Mouse (Mus musculus) intestine, postnatal 0 days (tissue): Measurements from ENCODE around the gene Hic1. TPM values are rescaled to one million over a fixed set of nuclear protein-coding genes. Genes with fewer than 3 reads are reported as not detected.
"Not testable (repeated sequence)": the region's sequence is repeated elsewhere in the genome, so short reads cannot be mapped to it uniquely, and the experiment has no call there.

Experiments
- ATAC-seq: fragments of 200-750 bp; cut with Nextera tagmentation; 2 replicates; pipeline ENCODE4 v1.8.0; 2017; ENCODE audit warnings: mild to moderate bottlenecking, moderate TSS enrichment, moderate library complexity
- H3K27ac ChIP-seq: fragments of 300-500 bp; sonication (generic); 2 replicates; pipeline ENCODE4 v1.5.1; 2014; ENCODE audit warnings: mild to moderate bottlenecking, low read depth, low read length, moderate library complexity
- H3K27me3 ChIP-seq: fragments of 300-500 bp; sonication (generic); replicated peaks from 2 replicates; pipeline ENCODE4 v1.6.1; 2014; ENCODE audit warnings: low read length, mixed read lengths; ENCODE audit not compliant: control insufficient read depth, insufficient read depth
- H3K36me3 ChIP-seq: fragments of 300-500 bp; sonication (generic); 2 replicates; pipeline ENCODE4 v1.6.1; 2014; ENCODE audit warnings: mild to moderate bottlenecking, moderate library complexity; ENCODE audit not compliant: control insufficient read depth, insufficient read depth
- H3K4me1 ChIP-seq: fragments of 300-500 bp; sonication (generic); replicated peaks from 2 replicates; pipeline ENCODE4 v1.6.1; 2014; ENCODE audit warnings: antibody characterized with exemption, low read length, mixed read lengths; ENCODE audit not compliant: control insufficient read depth, insufficient read depth
- H3K4me2 ChIP-seq: fragments of 300-500 bp; sonication (generic); replicated peaks from 2 replicates; pipeline ENCODE4 v1.6.1; 2014; ENCODE audit warnings: low read depth, mild to moderate bottlenecking, moderate library complexity
- H3K4me3 ChIP-seq: fragments of 300-500 bp; sonication (generic); 2 replicates; pipeline ENCODE4 v1.5.1; 2014; ENCODE audit warnings: low read depth, low read length
- H3K9ac ChIP-seq: fragments of 300-500 bp; sonication (generic); 2 replicates; pipeline ENCODE4 v1.6.1; 2014; ENCODE audit warnings: mild to moderate bottlenecking, low read depth, low read length
- H3K9me3 ChIP-seq: fragments of 300-500 bp; sonication (generic); 2 replicates; pipeline ENCODE4 v1.6.1; 2016; ENCODE audit warnings: mixed run types; ENCODE audit not compliant: control insufficient read depth
- CTCF ChIP-seq: sonication (generic); IDR thresholded peaks from 2 replicates; pipeline ENCODE4 v1.5.1; 2016; ENCODE audit warnings: low read depth, mild to moderate bottlenecking, control low read depth, antibody characterized with exemption, moderate library complexity
- WGBS: fragments of 180-500 bp; shearing (Covaris S2); extraction: QIAGEN DNeasy Blood & Tissue Kit; methylation state at CpG from one replicate; pipeline ENCODE4 v1.1.7; 2014; 5-methylcytosine and 5-hydroxymethylcytosine counted together
- polyA plus RNA-seq: library from polyadenylated mRNA; unstranded; fragments of >200 nt; fragmentation: Nextera tagmentation; extraction: Ambion mirVana; gene quantifications from 2 replicates; pipeline ENCODE4 v1.2.1, GENCODE M21; 2015

Hic1 gene
- polyA plus RNA-seq, 1 experiment from 2014 or later = 8.8 TPM

DNA sequence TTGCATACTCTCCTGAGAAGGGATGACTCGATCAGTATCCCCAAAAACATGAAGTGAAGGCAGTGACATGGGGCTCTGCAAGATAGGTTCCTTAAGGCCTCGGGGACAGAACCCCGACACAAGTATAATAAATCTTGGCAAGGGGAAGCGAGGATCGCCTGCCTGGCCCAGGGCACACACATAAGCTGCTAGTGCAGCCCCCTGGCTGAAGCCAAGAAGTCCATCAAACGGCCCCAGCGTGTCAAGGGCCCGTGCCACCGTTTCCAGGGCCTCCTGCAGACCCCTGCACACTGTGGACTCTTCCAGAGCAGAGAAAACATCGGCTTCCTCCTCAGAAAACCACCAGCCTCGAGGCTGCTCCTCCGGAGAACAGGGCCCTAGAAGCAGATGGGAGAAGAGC is 8.7 kb upstream of the Hic1 start:
- Histone ChIP-seq H3K4me3 (peak overlapping the region; percentile 71), H3K36me3 (peaks cover 10% of the 10 kb centered on the region), H3K9ac (peak overlapping the region; percentile 60), H3K4me1 (peaks cover 7% of the 10 kb centered on the region; the same call in 1 of the 2 replicates), H3K27ac (peak overlapping the region; percentile 51), H3K9me3 (no peaks in the 10 kb centered on the region), H3K4me2 (peak overlapping the region; percentile 83), H3K27me3 (peaks cover 4% of the 10 kb centered on the region; the same call in 1 of the 2 replicates)
- 54% methylated on average over 12 of the region's 12 CpGs for WGBS
- no peak for TF ChIP-seq CTCF
- no peak for ATAC-seq

DNA sequence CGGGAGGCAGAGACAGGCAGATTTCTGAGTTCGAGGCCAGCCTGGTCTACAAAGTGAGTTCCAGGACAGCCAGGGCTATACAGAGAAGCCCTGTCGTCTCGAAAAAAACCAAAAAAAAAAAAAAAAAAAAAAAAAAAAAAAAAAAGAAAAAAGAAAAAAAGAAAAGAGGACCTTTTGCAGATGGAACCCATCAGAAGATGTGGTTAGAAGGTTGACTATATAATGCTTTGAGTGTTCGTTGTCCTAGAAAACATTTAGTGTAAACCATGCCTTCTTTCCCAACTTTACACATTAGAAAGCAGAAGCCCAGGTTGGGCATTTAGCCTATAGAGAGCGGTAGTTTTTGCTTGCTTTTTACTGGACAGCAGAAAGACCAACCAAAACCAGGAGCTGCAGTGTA is 5.3 kb upstream of the Hic1 start:
- H3K36me3 ChIP-seq, H3K9ac ChIP-seq, H3K4me2 ChIP-seq, H3K27ac ChIP-seq, ATAC-seq, H3K4me3 ChIP-seq, H3K9me3 ChIP-seq: not testable (repeated sequence)
- Histone ChIP-seq H3K27me3 (peaks cover 30% of the 10 kb centered on the region), H3K4me1 (peaks cover 12% of the 10 kb centered on the region)
- WGBS = 56% methylated on average over 6 of the region's 6 CpGs

DNA sequence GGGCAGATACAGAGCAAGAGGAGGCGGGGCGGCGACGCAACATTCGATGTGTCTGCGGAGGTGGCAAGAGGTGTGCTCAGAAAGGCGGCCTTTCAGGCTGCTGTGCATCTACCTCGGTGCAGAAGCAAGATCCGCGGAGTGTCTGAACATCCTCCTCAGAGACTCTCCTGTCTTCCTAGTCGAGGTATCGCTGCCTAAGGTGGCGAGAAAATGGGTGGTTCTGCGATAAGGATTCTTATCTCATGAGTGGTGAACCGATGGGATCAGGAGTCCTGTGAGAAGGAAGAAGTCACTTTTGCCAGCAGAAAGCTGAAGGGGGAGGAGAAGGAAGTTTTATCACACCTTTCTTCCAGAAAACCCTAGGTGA is 4.5 kb upstream of the Hic1 start:
- WGBS = 2% methylated on average over 15 of the region's 15 CpGs
- peak overlapping the region; percentile 92 for H3K4me2 ChIP-seq
- peaks cover 35% of the 10 kb centered on the region for H3K27me3 ChIP-seq
- peaks cover 12% of the 10 kb centered on the region for H3K4me1 ChIP-seq
- H3K9ac ChIP-seq = 0 out of 2 replicates have a peak overlapping the region, but pooled peaks have one; percentile 28
- no peaks in the 10 kb centered on the region for H3K9me3 ChIP-seq
- no peak for TF ChIP-seq CTCF
- ATAC-seq = no peak
- H3K27ac ChIP-seq = no peak overlapping the region
- H3K36me3 ChIP-seq = peaks cover 4% of the 10 kb centered on the region; the same call in 1 of the 2 replicates
- peak overlapping the region; percentile 55 for H3K4me3 ChIP-seq

DNA sequence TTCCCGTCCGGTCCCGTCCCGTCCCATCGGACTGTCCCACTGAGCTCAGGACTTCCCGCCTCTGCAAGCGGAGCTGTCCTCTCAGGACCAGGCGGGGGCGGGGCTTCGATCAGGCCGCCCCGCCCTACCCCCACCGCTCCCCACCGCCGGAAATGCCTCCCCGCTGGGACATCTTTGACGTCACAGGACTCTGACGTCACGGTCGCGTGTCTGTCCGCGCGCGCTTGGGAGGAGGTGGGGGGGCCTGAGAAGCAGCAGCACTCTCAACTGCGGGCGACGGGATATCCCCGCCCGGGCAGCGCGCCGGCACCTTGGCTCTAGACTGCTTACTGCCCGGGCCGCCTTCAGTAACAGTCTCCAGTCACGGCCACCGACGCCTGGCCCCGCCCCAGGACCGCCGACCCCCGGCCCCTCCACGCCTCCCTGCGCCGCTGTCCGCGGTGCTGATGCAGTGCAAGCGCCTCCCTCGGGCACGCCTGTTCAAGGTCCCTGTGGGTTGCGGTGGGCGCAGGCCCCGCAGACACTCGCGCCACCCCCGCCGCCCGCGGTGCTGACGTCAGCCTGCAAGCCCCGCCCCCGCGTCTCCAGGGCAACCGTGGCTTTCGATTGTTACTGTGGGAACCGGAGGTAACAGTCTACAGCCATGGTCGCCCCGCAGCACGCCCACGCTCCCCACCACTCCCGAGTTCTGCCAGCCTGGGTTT is 3.9 kb upstream of the Hic1 start:
- Histone ChIP-seq H3K36me3 (peaks cover 4% of the 10 kb centered on the region; the same call in 1 of the 2 replicates), H3K27me3 (peaks cover 40% of the 10 kb centered on the region), H3K4me2 (peak overlapping the region; percentile 92), H3K27ac (no peak overlapping the region), H3K9me3 (no peaks in the 10 kb centered on the region), H3K9ac (peak overlapping the region; percentile 28; the same call in 1 of the 2 replicates), H3K4me1 (peaks cover 12% of the 10 kb centered on the region), H3K4me3 (peak overlapping the region; percentile 55)
- ATAC-seq = peak; percentile 57
- WGBS = under 1% methylated on average over 71 of the region's 71 CpGs
- no peak for TF ChIP-seq CTCF

DNA sequence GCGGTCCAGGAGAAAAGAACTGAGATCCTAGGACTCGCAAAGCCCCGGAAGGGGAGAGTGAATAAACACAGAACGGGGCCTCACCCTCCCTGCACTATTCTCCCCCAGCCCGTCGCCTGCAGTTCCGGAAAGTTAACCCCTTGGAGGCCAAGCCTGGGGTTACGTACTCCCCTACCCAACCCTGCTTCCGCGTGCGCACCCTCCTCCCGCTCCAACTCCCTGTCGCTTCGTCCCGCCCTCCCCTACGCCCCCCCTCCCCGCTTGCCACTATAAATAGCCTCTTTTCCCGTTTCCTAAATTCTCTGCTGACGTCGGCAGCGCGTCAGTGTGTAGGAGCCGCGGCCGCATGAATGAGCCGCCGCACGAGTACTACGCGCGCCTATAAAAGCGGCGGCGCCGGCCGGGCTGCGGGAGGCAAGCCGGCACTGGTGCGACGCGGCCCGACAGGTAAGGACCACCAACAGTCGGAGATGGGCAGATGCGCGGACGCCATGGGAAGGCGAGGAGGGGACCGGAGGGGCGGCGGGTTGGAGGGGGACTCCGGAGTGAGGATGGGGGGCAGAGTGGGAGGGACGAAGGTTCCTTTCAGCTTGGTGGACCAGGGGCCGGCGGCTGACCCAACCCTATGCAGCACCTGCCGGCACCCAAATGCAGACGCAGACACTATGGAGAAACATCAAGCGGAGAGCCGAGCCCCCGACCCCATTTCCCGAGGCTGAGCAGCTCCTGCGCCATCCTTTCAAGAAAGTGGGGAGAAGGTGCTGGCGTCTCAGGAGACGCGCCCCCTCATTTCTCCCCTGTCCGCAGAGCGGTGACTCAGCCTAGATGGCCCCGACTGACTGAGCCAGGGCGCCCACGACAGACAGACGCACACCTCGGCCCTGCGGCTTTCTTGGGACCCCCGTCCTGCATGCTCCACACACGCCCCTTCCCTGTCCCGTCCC is 3.1 kb upstream of the Hic1 start:
- peaks cover under 1% of the 10 kb centered on the region; the same call in 1 of the 2 replicates for H3K36me3 ChIP-seq
- H3K27ac ChIP-seq = no peak overlapping the region
- under 1% methylated on average over 66 of the region's 75 CpGs for WGBS
- H3K9me3 ChIP-seq = no peaks in the 10 kb centered on the region
- H3K9ac ChIP-seq = 0 out of 2 replicates have a peak overlapping the region, but pooled peaks have one; percentile 26
- H3K4me1 ChIP-seq = peaks cover 8% of the 10 kb centered on the region
- TF ChIP-seq CTCF = no peak
- H3K27me3 ChIP-seq = peaks cover 47% of the 10 kb centered on the region
- peak overlapping the region; percentile 92 for H3K4me2 ChIP-seq
- no peak for ATAC-seq
- H3K4me3 ChIP-seq = peak overlapping the region; percentile 55
